Mouse (Mus musculus) thymus, adult 2 months (tissue): ENCODE results near the gene Fgfr2.

Source experiments
- CTCF ChIP-seq: fragments of 200-500 bp; IDR thresholded peaks from 2 replicates; pipeline ENCODE4 v1.5.1; 2012; ENCODE audit warnings: mild to moderate bottlenecking, control low read depth, low read length, moderate library complexity, borderline replicate concordance; ENCODE audit not compliant: control insufficient read depth, poor library complexity, insufficient read depth; ENCODE audit errors: extremely low read depth
- POLR2A ChIP-seq: fragments of 200-500 bp; IDR thresholded peaks from 2 replicates; pipeline ENCODE4 v1.6.1; 2012; ENCODE audit warnings: mild to moderate bottlenecking, low read length, control low read depth, moderate library complexity; ENCODE audit not compliant: control insufficient read depth, poor library complexity, insufficient read depth; ENCODE audit errors: extremely low read depth

DNA sequence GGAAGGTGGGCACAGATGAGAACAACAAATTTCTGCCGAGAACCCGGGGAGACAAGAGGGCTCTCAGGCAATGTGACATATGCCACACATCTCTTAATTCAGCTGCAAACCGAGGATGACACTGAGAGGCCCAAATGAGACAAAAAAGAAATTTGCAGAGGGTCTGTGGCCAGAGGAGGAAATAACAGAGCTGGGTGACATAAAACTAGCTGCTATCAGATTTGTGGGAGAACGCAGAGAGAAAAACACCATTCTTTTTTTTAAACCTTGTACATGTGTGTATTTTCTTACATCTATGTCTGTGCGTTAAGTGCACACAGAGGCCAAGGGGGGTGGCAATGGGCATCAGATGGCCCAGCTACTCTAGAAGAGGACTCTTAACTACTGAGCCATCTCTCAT lies 328.0 kb downstream of the Fgfr2 start:
- no peak for TF ChIP-seq POLR2A
- no peak for TF ChIP-seq CTCF
